Mouse (Mus musculus) midbrain, embryonic 13.5 days (tissue): Measurements from ENCODE around the gene Rnd2. TPM values are rescaled to one million over a fixed set of nuclear protein-coding genes. Genes with fewer than 3 reads are reported as not detected.
"Not testable (repeated sequence)": the region's sequence is repeated elsewhere in the genome, so short reads cannot be mapped to it uniquely, and the experiment has no call there.

Experiments used
- ATAC-seq: fragments of 200-750 bp; cut with Nextera tagmentation; 2 replicates; pipeline ENCODE4 v1.8.0; 2017; ENCODE audit warnings: mild to moderate bottlenecking, moderate TSS enrichment, moderate library complexity
- H3K27ac ChIP-seq: fragments of 300-500 bp; sonication (generic); 2 replicates; pipeline ENCODE4 v1.5.1; 2015; ENCODE audit warnings: inconsistent platforms, mild to moderate bottlenecking, moderate library complexity
- H3K27me3 ChIP-seq: fragments of 300-500 bp; sonication (generic); 2 replicates; pipeline ENCODE4 v1.6.1; 2015; ENCODE audit warnings: mild to moderate bottlenecking, inconsistent platforms
- H3K36me3 ChIP-seq: fragments of 300-500 bp; sonication (generic); 2 replicates; pipeline ENCODE4 v1.6.1; 2015; ENCODE audit warnings: mild to moderate bottlenecking, inconsistent platforms
- H3K4me1 ChIP-seq: fragments of 300-500 bp; sonication (generic); replicated peaks from 2 replicates; pipeline ENCODE4 v1.6.1; 2015; ENCODE audit warnings: inconsistent platforms
- H3K4me2 ChIP-seq: fragments of 300-500 bp; sonication (generic); replicated peaks from 2 replicates; pipeline ENCODE4 v1.6.1; 2015; ENCODE audit warnings: moderate library complexity, mild to moderate bottlenecking, inconsistent platforms
- H3K4me3 ChIP-seq: fragments of 300-500 bp; sonication (generic); replicated peaks from 2 replicates; pipeline ENCODE4 v1.5.1; 2015; ENCODE audit warnings: mild to moderate bottlenecking, inconsistent platforms
- H3K9ac ChIP-seq: fragments of 300-500 bp; sonication (generic); replicated peaks from 2 replicates; pipeline ENCODE4 v1.6.1; 2015; ENCODE audit warnings: mild to moderate bottlenecking, inconsistent platforms
- H3K9me3 ChIP-seq: fragments of 300-500 bp; sonication (generic); 2 replicates; pipeline ENCODE4 v1.6.1; 2016; ENCODE audit warnings: mild to moderate bottlenecking, inconsistent platforms
- WGBS: fragments of 180-500 bp; shearing (Covaris S2); methylation state at CpG from one replicate; pipeline ENCODE4 v1.1.7; 2015; 5-methylcytosine and 5-hydroxymethylcytosine counted together
- polyA plus RNA-seq: library from polyadenylated mRNA; unstranded; fragments of >200 nt; fragmentation: Nextera tagmentation; extraction: Ambion mirVana; gene quantifications from 2 replicates; pipeline ENCODE4 v1.2.1, GENCODE M21; 2015

Gene Rnd2
- polyA plus RNA-seq, 1 experiment from 2014 or later, result 117 TPM

- Histone ChIP-seq H3K9me3 (no peaks in the 10 kb centered on the region), H3K36me3 (peaks cover 48% of the 10 kb centered on the region), H3K4me1 (peaks cover 53% of the 10 kb centered on the region), H3K27me3 (no peaks in the 10 kb centered on the region), H3K4me3 (peak overlapping the region; percentile 95), H3K27ac (peak overlapping the region; percentile 63), H3K4me2 (peak overlapping the region; percentile 82), H3K9ac (peak overlapping the region; percentile 44)
- 25% methylated on average over 13 of the region's 13 CpGs for WGBS
- peak; percentile 53; the same call in 1 of the 2 replicates for ATAC-seq
Measured at GRCm38 (mm10) chr11:101462583-101463440, 2.0 kb upstream of the Rnd2 start.

GRCm38 (mm10) chr11:101465101-101465868 lies 486 bp downstream of the Rnd2 start:
- Histone ChIP-seq H3K4me2 (peak overlapping the region; percentile 82), H3K4me3 (peak overlapping the region; percentile 95), H3K36me3 (peaks cover 24% of the 10 kb centered on the region), H3K9me3 (no peaks in the 10 kb centered on the region), H3K4me1 (peaks cover 65% of the 10 kb centered on the region), H3K9ac (peak overlapping the region; percentile 95), H3K27me3 (no peaks in the 10 kb centered on the region), H3K27ac (peak overlapping the region; percentile 94)
- WGBS, result 2% methylated on average over 51 of the region's 51 CpGs
- ATAC-seq, result peak; percentile 38

DNA sequence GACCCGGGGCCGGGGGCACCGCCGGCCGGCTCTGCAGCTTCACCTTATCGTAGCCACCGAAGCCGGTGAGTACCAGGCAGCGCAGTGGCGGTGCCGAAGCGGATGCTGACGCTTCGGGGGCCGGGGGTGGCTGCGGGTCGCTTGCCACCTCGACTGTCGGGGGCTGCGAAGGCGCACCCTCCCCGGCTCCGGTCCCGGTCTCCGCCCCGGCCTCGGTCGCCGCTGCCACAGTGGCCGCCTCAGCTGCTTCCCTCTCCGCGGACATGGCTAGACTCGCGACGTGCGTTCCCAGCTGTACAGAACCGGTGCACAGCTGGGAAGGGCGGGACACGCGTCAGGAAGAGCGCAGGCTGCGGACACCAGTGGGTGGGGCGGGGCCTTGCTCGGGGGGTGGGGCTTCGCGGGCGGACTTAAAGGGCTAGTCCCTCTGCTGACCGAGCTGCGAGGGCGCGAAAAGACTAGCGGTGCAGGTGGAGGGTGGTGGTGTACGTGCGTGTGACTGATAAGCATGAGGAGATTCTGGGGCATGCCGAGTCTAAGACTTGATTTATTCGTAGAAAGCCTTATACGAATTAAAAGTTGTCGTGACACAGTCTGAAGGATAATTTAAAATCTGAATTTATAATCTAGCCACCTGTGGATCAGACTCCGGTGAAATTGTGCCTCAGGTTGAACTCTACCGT lies 1.2 kb downstream of the Rnd2 start, which contains the start of gene Vat1:
TSS of gene Vat1 (minus strand) at position 362 of the 683 bp plus-strand sequence.
- Histone ChIP-seq H3K9ac (peak within 1 kb of the TSS; percentile 95), H3K27ac (peak within 1 kb of the TSS; percentile 94), H3K4me2 (peak within 1 kb of the TSS; percentile 82), H3K27me3 (no peaks in the 10 kb centered on the region), H3K4me3 (peak within 1 kb of the TSS; percentile 95), H3K9me3 (no peaks in the 10 kb centered on the region), H3K4me1 (peaks cover 72% of the 10 kb centered on the region), H3K36me3 (peaks cover 22% of the 10 kb centered on the region)
- 1% methylated on average over 60 of the region's 60 CpGs for WGBS
- ATAC-seq, result peak; percentile 60

GRCm38 (mm10) chr11:101466552-101466950 lies 1.8 kb downstream of the Rnd2 start:
- H3K27ac ChIP-seq, result peak overlapping the region; percentile 94; the same call in 1 of the 2 replicates
- not testable (repeated sequence) for ATAC-seq, H3K27me3 ChIP-seq, H3K9me3 ChIP-seq
- peak overlapping the region; percentile 95 for H3K4me3 ChIP-seq
- peak overlapping the region; percentile 95; the same call in 1 of the 2 replicates for H3K9ac ChIP-seq
- H3K36me3 ChIP-seq, result peaks cover 22% of the 10 kb centered on the region
- WGBS, result 52% methylated on average over 5 of the region's 5 CpGs
- H3K4me2 ChIP-seq, result peak overlapping the region; percentile 82
- H3K4me1 ChIP-seq, result peaks cover 78% of the 10 kb centered on the region

DNA sequence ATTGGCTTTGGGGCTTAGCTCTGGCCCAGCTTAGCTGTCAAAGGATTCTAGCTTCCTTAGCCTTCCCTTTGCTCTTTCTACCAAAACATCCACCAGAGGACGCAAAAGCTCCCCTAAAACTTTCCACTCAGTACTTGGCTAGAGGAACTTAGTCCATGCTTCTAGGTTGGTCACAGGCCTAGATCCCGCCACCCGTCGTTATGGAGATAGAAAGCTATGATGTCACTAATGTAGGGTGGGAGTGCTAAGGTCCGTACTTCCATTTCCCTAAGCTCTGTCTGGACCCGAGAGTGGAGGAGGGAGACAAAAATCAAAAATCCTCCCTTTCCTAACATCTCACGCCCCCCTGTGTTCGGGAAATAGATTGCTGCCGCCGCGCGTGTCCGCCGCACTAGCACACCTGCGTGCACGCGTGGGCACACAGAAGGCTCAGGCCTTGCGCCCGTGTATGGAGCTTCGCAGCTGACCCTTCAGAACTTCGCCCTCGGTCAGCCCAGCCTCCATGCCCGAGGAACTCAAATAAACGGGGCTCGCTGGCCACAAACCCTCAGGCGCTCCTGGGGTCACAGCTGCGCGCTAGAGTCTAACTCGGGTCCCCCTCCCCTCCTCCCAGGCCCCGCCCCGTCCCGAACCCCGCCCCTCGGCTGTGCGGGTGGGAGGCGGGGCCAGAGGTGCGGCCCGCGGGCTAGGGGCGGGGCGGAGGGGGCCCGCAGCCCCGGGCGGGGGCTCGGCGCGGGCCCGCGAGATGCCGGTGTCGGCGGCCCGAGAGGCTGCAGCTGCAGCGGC lies 2.9 kb downstream of the Rnd2 start:
- Histone ChIP-seq H3K36me3 (peaks cover 17% of the 10 kb centered on the region), H3K27ac (peak overlapping the region; percentile 90), H3K4me2 (peak overlapping the region; percentile 82), H3K27me3 (no peaks in the 10 kb centered on the region), H3K9ac (peak overlapping the region; percentile 89), H3K4me3 (peak overlapping the region; percentile 79), H3K4me1 (peaks cover 80% of the 10 kb centered on the region), H3K9me3 (no peaks in the 10 kb centered on the region)
- peak; percentile 51 for ATAC-seq
- 1% methylated on average over 51 of the region's 54 CpGs for whole genome bisulfite sequencing

GRCm38 (mm10) chr11:101468263-101468688 lies 3.5 kb downstream of the Rnd2 start:
- Histone ChIP-seq H3K4me2 (peak overlapping the region; percentile 82), H3K4me1 (peaks cover 77% of the 10 kb centered on the region), H3K9me3 (no peaks in the 10 kb centered on the region), H3K4me3 (peak overlapping the region; percentile 79), H3K27me3 (no peaks in the 10 kb centered on the region), H3K27ac (peak overlapping the region; percentile 90), H3K36me3 (peaks cover 17% of the 10 kb centered on the region), H3K9ac (peak overlapping the region; percentile 89)
- WGBS, result under 1% methylated on average over 29 of the region's 31 CpGs
- ATAC-seq, result peak; percentile 44

GRCm38 (mm10) chr11:101468731-101469130 lies 3.9 kb downstream of the Rnd2 start:
- Histone ChIP-seq H3K36me3 (peaks cover 17% of the 10 kb centered on the region), H3K9ac (peak overlapping the region; percentile 89), H3K4me2 (peak overlapping the region; percentile 82), H3K9me3 (no peaks in the 10 kb centered on the region), H3K4me1 (peaks cover 72% of the 10 kb centered on the region), H3K27ac (peak overlapping the region; percentile 90), H3K27me3 (no peaks in the 10 kb centered on the region), H3K4me3 (peak overlapping the region; percentile 79)
- ATAC-seq, result 0 out of 2 replicates have a peak, but pooled peaks have one; percentile 14
- 3% methylated on average over 13 of the region's 13 CpGs for WGBS

DNA sequence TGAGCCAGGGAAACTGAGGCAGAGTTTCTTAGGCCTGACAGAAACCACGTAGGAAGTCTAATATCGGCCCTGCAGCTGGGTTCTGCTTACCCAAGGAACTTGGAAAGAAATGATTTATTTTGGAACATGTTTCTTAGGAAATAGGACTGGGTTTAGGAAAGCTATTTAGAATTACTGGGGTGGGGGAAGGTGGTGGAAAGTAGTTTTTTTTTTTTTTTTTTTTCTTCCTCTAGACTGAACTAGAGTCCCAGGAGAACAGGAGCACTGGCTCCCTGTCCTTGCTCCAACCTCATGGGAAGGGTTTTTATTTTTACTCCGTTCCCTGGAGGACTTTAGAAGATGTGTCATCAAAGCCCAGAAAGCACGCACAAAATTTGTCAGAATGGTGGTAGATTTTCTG lies 4.4 kb downstream of the Rnd2 start:
- Histone ChIP-seq H3K9me3 (no peaks in the 10 kb centered on the region), H3K27ac (peak overlapping the region; percentile 90), H3K27me3 (no peaks in the 10 kb centered on the region), H3K4me2 (peak overlapping the region; percentile 82), H3K4me1 (peaks cover 70% of the 10 kb centered on the region), H3K4me3 (peak overlapping the region; percentile 79), H3K9ac (peak overlapping the region; percentile 89), H3K36me3 (peaks cover 17% of the 10 kb centered on the region)
- no peak for ATAC-seq
- WGBS, result 74% methylated on average over 4 of the region's 4 CpGs

- WGBS, result 10% methylated on average over 7 of the region's 7 CpGs
- peak overlapping the region; percentile 39; the same call in 1 of the 2 replicates for H3K9ac ChIP-seq
- H3K36me3 ChIP-seq, result peaks cover 17% of the 10 kb centered on the region
- no peaks in the 10 kb centered on the region for H3K9me3 ChIP-seq
- peak overlapping the region; percentile 18 for H3K4me3 ChIP-seq
- ATAC-seq, result no peak
- H3K27me3 ChIP-seq, result no peaks in the 10 kb centered on the region
- H3K4me2 ChIP-seq, result peak overlapping the region; percentile 39
- peaks cover 64% of the 10 kb centered on the region for H3K4me1 ChIP-seq
- peak overlapping the region; percentile 9; the same call in 1 of the 2 replicates for H3K27ac ChIP-seq
Measured at GRCm38 (mm10) chr11:101470206-101470605, 5.4 kb downstream of the Rnd2 start.

GRCm38 (mm10) chr11:101471926-101472325 lies 7.1 kb downstream of the Rnd2 start:
- 70% methylated on average over 3 of the region's 3 CpGs for WGBS
- no peak overlapping the region; the same call in 1 of the 2 replicates for H3K4me2 ChIP-seq
- no peak for ATAC-seq
- H3K4me3 ChIP-seq, result no peak overlapping the region
- H3K9ac ChIP-seq, result 0 out of 2 replicates have a peak overlapping the region, but pooled peaks have one; percentile 19
- no peaks in the 10 kb centered on the region for H3K27me3 ChIP-seq
- H3K36me3 ChIP-seq, result peaks cover 17% of the 10 kb centered on the region
- 0 out of 2 replicates have a peak overlapping the region, but pooled peaks have one; percentile 35 for H3K27ac ChIP-seq
- H3K4me1 ChIP-seq, result peaks cover 56% of the 10 kb centered on the region
- H3K9me3 ChIP-seq, result no peaks in the 10 kb centered on the region
